Mouse (Mus musculus) intestine, embryonic 16.5 days (tissue): ENCODE measurements around the gene Ppp3ca. TPM values are rescaled to one million over a fixed set of nuclear protein-coding genes. Genes with fewer than 3 reads are reported as not detected.

ENCODE experiments used
- ATAC-seq: fragments of 200-750 bp; cut with Nextera tagmentation; 2 replicates; pipeline ENCODE4 v1.8.0; 2017; ENCODE audit warnings: moderate TSS enrichment, moderate library complexity
- H3K27ac ChIP-seq: fragments of 300-500 bp; sonication (generic); 2 replicates; pipeline ENCODE4 v1.5.1; 2014; ENCODE audit warnings: mild to moderate bottlenecking, low read length
- H3K27me3 ChIP-seq: fragments of 300-500 bp; sonication (generic); replicated peaks from 2 replicates; pipeline ENCODE4 v1.6.1; 2014; ENCODE audit warnings: low read length, control low read depth, mixed read lengths; ENCODE audit not compliant: control insufficient read depth, insufficient read depth
- H3K36me3 ChIP-seq: fragments of 300-500 bp; sonication (generic); 2 replicates; pipeline ENCODE4 v1.6.1; 2014; ENCODE audit warnings: low read length, control low read depth; ENCODE audit not compliant: control insufficient read depth, insufficient read depth
- H3K4me1 ChIP-seq: fragments of 300-500 bp; sonication (generic); 2 replicates; pipeline ENCODE4 v1.6.1; 2014; ENCODE audit warnings: low read length, control low read depth, mixed read lengths; ENCODE audit not compliant: control insufficient read depth, insufficient read depth
- H3K4me2 ChIP-seq: fragments of 300-500 bp; sonication (generic); 2 replicates; pipeline ENCODE4 v1.6.1; 2014; ENCODE audit warnings: low read depth, low read length, control low read depth
- H3K4me3 ChIP-seq: fragments of 300-500 bp; sonication (generic); 2 replicates; pipeline ENCODE4 v1.5.1; 2014; ENCODE audit warnings: mild to moderate bottlenecking, low read length
- H3K9ac ChIP-seq: fragments of 300-500 bp; sonication (generic); 2 replicates; pipeline ENCODE4 v1.6.1; 2014; ENCODE audit warnings: low read depth, low read length
- H3K9me3 ChIP-seq: fragments of 300-500 bp; sonication (generic); 2 replicates; pipeline ENCODE4 v1.6.1; 2016; ENCODE audit warnings: low read length, control low read depth; ENCODE audit not compliant: control insufficient read depth
- WGBS: fragments of 180-500 bp; shearing (Covaris S2); extraction: QIAGEN DNeasy Blood & Tissue Kit; methylation state at CpG from one replicate; pipeline ENCODE4 v1.1.7; 2014; 5-methylcytosine and 5-hydroxymethylcytosine counted together
- polyA plus RNA-seq: library from polyadenylated mRNA; unstranded; fragments of >200 nt; fragmentation: Nextera tagmentation; extraction: Ambion mirVana; gene quantifications from 2 replicates; pipeline ENCODE4 v1.2.1, GENCODE M21; 2015

Gene Ppp3ca
- polyA plus RNA-seq, 1 experiment from 2014 or later: 33.6 TPM

GRCm38 (mm10) chr3:136700447-136701009, 30.6 kb downstream of the Ppp3ca start:
- Histone ChIP-seq H3K4me3 (no peak overlapping the region), H3K4me2 (0 out of 2 replicates have a peak overlapping the region, but pooled peaks have one; percentile 10), H3K9me3 (no peaks in the 10 kb centered on the region), H3K9ac (no peak overlapping the region), H3K4me1 (peaks cover 7% of the 10 kb centered on the region), H3K36me3 (no peaks in the 10 kb centered on the region), H3K27ac (no peak overlapping the region), H3K27me3 (no peaks in the 10 kb centered on the region)
- 47% methylated on average over 11 of the region's 11 CpGs for WGBS
- 0 out of 2 replicates have a peak, but pooled peaks have one; percentile 46 for ATAC-seq

- ATAC-seq: no peak
- H3K9me3 ChIP-seq: no peaks in the 10 kb centered on the region
- H3K4me1 ChIP-seq: peaks cover 7% of the 10 kb centered on the region; the same call in 1 of the 2 replicates
- no peaks in the 10 kb centered on the region for H3K27me3 ChIP-seq
- no peak overlapping the region for H3K4me2 ChIP-seq
- 77% methylated on average over 2 of the region's 2 CpGs for WGBS
- H3K4me3 ChIP-seq: no peak overlapping the region
- no peaks in the 10 kb centered on the region for H3K36me3 ChIP-seq
- no peak overlapping the region for H3K27ac ChIP-seq
- H3K9ac ChIP-seq: no peak overlapping the region
These were observed 32.9 kb downstream of the Ppp3ca start for GRCm38 (mm10) chr3:136702861-136703260.

GRCm38 (mm10) chr3:136704515-136705247, 34.8 kb downstream of the Ppp3ca start:
- 0 out of 2 replicates have a peak, but pooled peaks have one; percentile 49 for ATAC-seq

GRCm38 (mm10) chr3:136706048-136706447, 36.1 kb downstream of the Ppp3ca start:
- Histone ChIP-seq H3K4me1 (0 out of 2 replicates have a peak, but pooled peaks cover 4% of the 10 kb centered on the region), H3K4me2 (no peak overlapping the region), H3K4me3 (no peak overlapping the region), H3K27ac (no peak overlapping the region), H3K9me3 (no peaks in the 10 kb centered on the region), H3K27me3 (no peaks in the 10 kb centered on the region), H3K9ac (no peak overlapping the region), H3K36me3 (no peaks in the 10 kb centered on the region)
- 88% methylated on average over 4 of the region's 4 CpGs for WGBS
- no peak for ATAC-seq

More at GRCm38 (mm10) chr3:136704515-136705247, 34.8 kb downstream of the Ppp3ca start:
- Histone ChIP-seq H3K9me3 (no peaks in the 10 kb centered on the region), H3K4me2 (no peak overlapping the region), H3K4me1 (peaks cover 7% of the 10 kb centered on the region; the same call in 1 of the 2 replicates), H3K9ac (no peak overlapping the region), H3K36me3 (no peaks in the 10 kb centered on the region), H3K27me3 (no peaks in the 10 kb centered on the region), H3K4me3 (no peak overlapping the region), H3K27ac (no peak overlapping the region)
- 59% methylated on average over 12 of the region's 12 CpGs for WGBS

- no peak for ATAC-seq
- 88% methylated on average over 7 of the region's 7 CpGs for WGBS
These were observed 36.8 kb downstream of the Ppp3ca start for GRCm38 (mm10) chr3:136706771-136707170.

GRCm38 (mm10) chr3:136707222-136708019, 37.5 kb downstream of the Ppp3ca start:
- 51% methylated on average over 3 of the region's 3 CpGs for WGBS

More at GRCm38 (mm10) chr3:136706771-136707170, 36.8 kb downstream of the Ppp3ca start:
- Histone ChIP-seq H3K27me3 (no peaks in the 10 kb centered on the region), H3K4me1 (0 out of 2 replicates have a peak, but pooled peaks cover 4% of the 10 kb centered on the region), H3K9me3 (no peaks in the 10 kb centered on the region), H3K36me3 (no peaks in the 10 kb centered on the region), H3K4me3 (no peak overlapping the region), H3K4me2 (no peak overlapping the region), H3K27ac (no peak overlapping the region), H3K9ac (no peak overlapping the region)

GRCm38 (mm10) chr3:136708230-136708629, 38.3 kb downstream of the Ppp3ca start:
- Histone ChIP-seq H3K27ac (no peak overlapping the region; the same call in 1 of the 2 replicates), H3K36me3 (no peaks in the 10 kb centered on the region), H3K9ac (no peak overlapping the region), H3K4me2 (no peak overlapping the region), H3K4me1 (0 out of 2 replicates have a peak, but pooled peaks cover 4% of the 10 kb centered on the region), H3K27me3 (no peaks in the 10 kb centered on the region), H3K9me3 (no peaks in the 10 kb centered on the region), H3K4me3 (no peak overlapping the region)
- WGBS: 30% methylated on average over 1 of the region's 1 CpGs
- ATAC-seq: peak; percentile 59; the same call in 1 of the 2 replicates

More at GRCm38 (mm10) chr3:136707222-136708019, 37.5 kb downstream of the Ppp3ca start:
- Histone ChIP-seq H3K27ac (no peak overlapping the region), H3K9me3 (no peaks in the 10 kb centered on the region), H3K9ac (no peak overlapping the region), H3K27me3 (no peaks in the 10 kb centered on the region), H3K4me2 (no peak overlapping the region), H3K36me3 (no peaks in the 10 kb centered on the region), H3K4me1 (0 out of 2 replicates have a peak, but pooled peaks cover 4% of the 10 kb centered on the region), H3K4me3 (no peak overlapping the region)
- no peak for ATAC-seq

GRCm38 (mm10) chr3:136710310-136710906, 40.5 kb downstream of the Ppp3ca start:
- H3K36me3 ChIP-seq: no peaks in the 10 kb centered on the region
- 0 out of 2 replicates have a peak, but pooled peaks cover 4% of the 10 kb centered on the region for H3K4me1 ChIP-seq
- no peak overlapping the region for H3K4me3 ChIP-seq
- H3K27ac ChIP-seq: no peak overlapping the region
- no peaks in the 10 kb centered on the region for H3K27me3 ChIP-seq
- H3K9ac ChIP-seq: no peak overlapping the region
- WGBS: 63% methylated on average over 10 of the region's 10 CpGs
- no peak for ATAC-seq
- H3K4me2 ChIP-seq: no peak overlapping the region
- no peaks in the 10 kb centered on the region for H3K9me3 ChIP-seq
